Mouse (Mus musculus) layer of hippocampus, postnatal 36 days (tissue): Measurements from ENCODE around the gene Smg8. TPM values are rescaled to one million over a fixed set of nuclear protein-coding genes. Genes with fewer than 3 reads are reported as not detected.

ENCODE experiments used
- DNase-seq, 2 experiments: peaks; one replicate each; pipeline ENCODE4 v3.0.0; 2022
- microRNA-seq, 2 experiments: library from miRNA; unstranded; fragments of <30 nt; microRNA quantifications; one replicate each; pipeline ENCODE4 v1.2.0; 2021
- total RNA-seq, 2 experiments: library from RNA; stranded (reverse); gene quantifications; 2 replicates each; pipeline ENCODE4 v1.2.3; 2021

Smg8 gene
- total RNA-seq, 2 experiments from 2014 or later = 16.5 to 16.8 TPM

DNA sequence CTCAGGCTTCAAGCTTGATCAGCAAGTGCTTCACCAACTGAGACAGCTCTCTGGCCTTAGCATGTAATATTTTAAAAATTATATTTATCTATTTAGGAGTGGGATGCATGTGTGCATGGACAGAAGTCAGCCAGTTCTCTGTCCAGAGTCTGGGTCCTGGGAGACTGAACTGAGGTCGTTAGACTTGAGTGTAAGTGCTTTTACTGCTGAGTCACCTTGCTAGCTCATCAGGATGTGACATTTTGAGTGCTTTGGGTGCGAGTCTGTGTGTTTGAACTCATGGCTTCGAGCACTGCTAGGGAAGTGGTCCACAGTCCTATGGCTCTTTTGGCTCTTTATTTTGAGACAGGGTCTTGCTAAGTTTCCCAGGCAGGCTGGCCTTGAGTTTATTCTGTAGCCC, 43.5 kb downstream of the Smg8 start:
- no peak for DNase-seq

DNA sequence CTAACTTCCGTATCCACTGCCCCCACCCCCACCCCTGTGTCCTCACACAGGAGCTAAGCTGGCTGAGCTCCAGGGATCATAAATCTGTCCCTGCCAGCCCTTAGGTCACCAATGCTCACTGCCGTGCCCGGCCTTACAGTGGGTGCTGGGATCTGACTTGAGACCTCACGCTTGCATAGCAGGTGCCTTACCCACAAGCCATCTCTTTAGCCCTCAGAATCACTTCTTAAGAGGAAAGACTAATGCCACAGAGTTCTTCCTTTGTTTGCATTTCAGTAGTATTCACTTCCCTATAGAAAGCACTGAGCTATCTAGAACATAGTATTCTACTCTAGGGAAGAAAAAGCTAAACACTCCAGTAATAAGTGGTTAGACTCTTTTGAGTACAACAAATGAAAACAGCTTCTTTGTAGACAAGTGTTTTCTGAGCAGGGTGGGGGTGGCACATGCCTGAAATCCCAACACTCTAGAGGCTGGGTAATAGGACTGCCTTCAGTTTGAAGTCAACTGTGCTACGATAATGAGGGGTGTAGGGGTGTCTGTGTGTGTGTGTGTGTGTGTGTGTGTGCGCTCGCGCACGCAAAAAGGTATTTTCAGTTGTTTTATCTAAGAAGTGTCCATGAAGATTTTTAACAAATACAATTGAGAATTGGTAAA, 47.1 kb downstream of the Smg8 start:
- DNase-seq = no peak

DNA sequence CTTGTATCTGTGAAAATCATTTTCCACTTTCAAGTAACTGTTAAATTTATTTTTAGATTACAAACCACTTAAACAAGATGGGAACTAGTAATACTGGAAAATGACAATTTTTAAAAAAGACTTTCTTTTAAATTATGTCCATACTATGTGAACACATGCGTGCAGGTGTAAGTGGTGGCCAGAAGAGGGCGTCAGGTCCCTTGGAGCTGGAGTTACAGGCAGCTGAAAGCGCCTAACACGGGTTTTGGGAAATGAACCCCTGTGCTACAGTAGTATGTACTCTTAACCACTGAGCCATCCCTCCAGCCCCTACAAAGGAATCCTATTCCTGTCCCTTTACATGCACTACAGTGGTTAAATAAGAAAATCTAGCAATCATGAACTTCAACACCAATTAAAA, 50.4 kb downstream of the Smg8 start:
- no peak for DNase-seq

DNA sequence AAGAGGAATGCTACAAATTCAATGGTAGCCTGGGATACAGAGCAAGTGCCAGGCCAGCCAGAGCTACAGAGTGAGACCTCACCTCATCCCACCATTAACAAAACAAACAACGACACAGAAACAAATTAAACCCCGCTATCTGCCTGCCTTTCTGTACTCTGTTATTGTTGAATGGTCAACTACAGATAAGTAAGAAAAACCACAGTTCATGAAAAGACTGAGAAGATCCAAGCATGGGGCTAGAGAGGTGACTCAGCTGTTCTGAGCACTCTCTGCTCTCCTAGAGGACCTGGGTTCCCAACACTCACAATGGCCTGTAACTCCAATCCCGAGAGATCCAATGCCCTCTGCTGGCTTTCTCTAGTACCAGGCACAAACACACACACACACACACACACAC, 58.4 kb downstream of the Smg8 start:
- DNase-seq = no peak

Small RNAs within 50 kb of the gene (microRNA-seq; reads per million reads assigned to microRNA genes)
- 878 to 913 reads per million in 2 experiments for gene Mir301

Other genes starting within 250 kb of the Smg8 start
- 10 to 100 TPM; 27.5 to 29.0 TPM for gene Ypel2, start 93.1 kb downstream of the Smg8 start, total RNA-seq
- 10 to 100 TPM; 48.8 to 49.4 TPM for gene Gdpd1, start 12.7 kb downstream of the Smg8 start, total RNA-seq
- gene Prr11, start 21.9 kb upstream of the Smg8 start, total RNA-seq = under 1 TPM; 0.55 to 0.56 TPM
- 10 to 100 TPM; 14.2 to 15.3 TPM for gene Ska2, start 22.5 kb upstream of the Smg8 start, total RNA-seq
- 100 to 1,000 TPM; 173 to 210 TPM for gene Trim37, start 40.3 kb upstream of the Smg8 start, total RNA-seq